Mouse (Mus musculus) cerebellum, adult 2 months (tissue): ENCODE measurements at regions not wholly inside any gene's neighbourhood (a gene's known extent, or its start where the extent isn't known, plus 50 kb on each side); places are given as distances from the start of the nearest gene placed in this dataset.
"Not testable (repeated sequence)": the region's sequence is repeated elsewhere in the genome, so short reads cannot be mapped to it uniquely, and the experiment has no call there.

Source experiments
- CTCF ChIP-seq: fragments of 200-500 bp; IDR thresholded peaks from 2 replicates; pipeline ENCODE4 v1.5.1; 2011; ENCODE audit warnings: low read depth, mild to moderate bottlenecking, control low read depth, low read length, moderate library complexity, borderline replicate concordance; ENCODE audit not compliant: insufficient read depth
- POLR2A ChIP-seq: fragments of 200-500 bp; IDR thresholded peaks from 2 replicates; pipeline ENCODE4 v1.6.1; 2011; ENCODE audit warnings: low read length, control low read depth, borderline replicate concordance; ENCODE audit not compliant: insufficient read depth

DNA sequence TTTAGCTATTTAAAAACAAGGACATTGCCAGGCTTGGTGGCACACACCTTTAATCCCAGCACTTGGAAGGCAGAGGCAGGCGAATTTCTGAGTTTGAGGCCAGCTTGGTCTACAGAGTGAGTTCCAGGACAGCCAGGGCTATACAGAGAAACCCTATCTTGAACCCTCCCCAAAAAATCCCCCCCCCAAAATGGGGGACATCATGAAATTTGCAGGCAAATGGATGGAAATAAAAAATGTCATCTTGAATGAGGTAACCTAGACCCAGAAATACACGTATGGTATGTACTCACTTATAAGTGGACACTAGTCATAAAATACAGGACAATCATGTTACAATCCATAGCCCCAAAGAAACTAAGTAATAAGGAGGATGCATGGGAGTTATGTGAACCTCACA, 69.4 kb upstream of the Gm21119 start:
- not testable (repeated sequence) for TF ChIP-seq CTCF, POLR2A
